In genomic region chr7:25675405-25675804, GRCm38 (mm10) we compare ENCODE assay signal across 10 mouse cellular contexts. TPM values are rescaled to one million over a fixed set of nuclear protein-coding genes. Genes with fewer than 3 reads are reported as not detected.
A peak's percentile ranks its signal among the peaks of the same experiment; 100 is the strongest.
DNase-seq lines count a peak whose midpoint lies in the region; ATAC-seq and TF ChIP-seq lines count a peak whose summit lies in the region.
"Had no signal": no experiment of that assay in that cellular context is flagged by ENCODE, and none has a peak within 500 bp of the region (broad histone marks: within the 10 kb centered on the region; RNA-seq: fewer than 3 reads in every experiment).

No protein-coding gene starts in this region.

- ATAC-seq in heart, embryonic 11.5 days (replicated peaks; ENCODE audit: insufficient number of reproducible peaks, low FRiP score, low TSS enrichment), result no peak
- no peak for ATAC-seq in heart, embryonic 12.5 days (ENCODE audit: insufficient number of reproducible peaks, low FRiP score)
- no peak for ATAC-seq in forebrain, postnatal 0 days
- no peak for ATAC-seq in limb, embryonic 15.5 days (ENCODE audit: insufficient number of reproducible peaks, low FRiP score, low TSS enrichment, low read depth)
- ATAC-seq in activated CD4-positive, CD25-positive, alpha-beta regulatory T cell, adult 4 months, result no peak

- no peaks in the 10 kb centered on the region for H3K9me3 ChIP-seq in heart, embryonic 11.5 days (replicated peaks; ENCODE audit: control insufficient read depth, low read length)
- H3K9me3 ChIP-seq in heart, embryonic 12.5 days (replicated peaks), result no peaks in the 10 kb centered on the region
- H3K9me3 ChIP-seq in ES-Bruce4 (replicated peaks; ENCODE audit: control insufficient read depth, insufficient read depth, low read length, poor library complexity, severe bottlenecking), result no peaks in the 10 kb centered on the region
- H3K9me3 ChIP-seq in forebrain, postnatal 0 days (ENCODE audit: low read length), result no peaks in the 10 kb centered on the region
- no peaks in the 10 kb centered on the region for H3K9me3 ChIP-seq in limb, embryonic 15.5 days

- no peak for TF ChIP-seq CTCF in ES-Bruce4 (IDR thresholded peaks at IDR 0.05; ENCODE audit: low read depth, low read length)
- TF ChIP-seq CTCF in forebrain, postnatal 0 days (IDR thresholded peaks at IDR 0.05; ENCODE audit: low read depth), result no peak

- no peak for TF ChIP-seq POLR2A in ES-Bruce4 (IDR thresholded peaks at IDR 0.05; ENCODE audit: insufficient read depth, low read length)

- no peaks in the 10 kb centered on the region for H3K36me3 ChIP-seq in heart, embryonic 11.5 days (ENCODE audit: control insufficient read depth, insufficient read depth, low read length)
- H3K36me3 ChIP-seq in heart, embryonic 12.5 days, result no peaks in the 10 kb centered on the region
- peaks cover 4% of the 10 kb centered on the region; the same call in 1 of the 2 replicates for H3K36me3 ChIP-seq in ES-Bruce4 (ENCODE audit: control insufficient read depth, insufficient read depth, low read length, poor library complexity, severe bottlenecking)
- no peaks in the 10 kb centered on the region for H3K36me3 ChIP-seq in forebrain, postnatal 0 days (ENCODE audit: insufficient read depth)
- no peaks in the 10 kb centered on the region for H3K36me3 ChIP-seq in limb, embryonic 15.5 days

- peak overlapping the region; percentile 65; the same call in 1 of the 2 replicates for H3K4me2 ChIP-seq in heart, embryonic 11.5 days
- H3K4me2 ChIP-seq in heart, embryonic 12.5 days, result no peak overlapping the region
- H3K4me2 ChIP-seq in forebrain, postnatal 0 days (ENCODE audit: low read depth), result peak overlapping the region; percentile 58
- peak overlapping the region; percentile 62; the same call in 1 of the 2 replicates for H3K4me2 ChIP-seq in limb, embryonic 15.5 days

- WGBS in heart, embryonic 11.5 days (ENCODE audit: insufficient replicate concordance), result 38% methylated on average over 6 of the region's 6 CpGs
- 36% methylated on average over 6 of the region's 6 CpGs for WGBS in heart, embryonic 12.5 days
- WGBS in forebrain, postnatal 0 days, result 43% methylated on average over 6 of the region's 6 CpGs
- WGBS in limb, embryonic 15.5 days, result 41% methylated on average over 6 of the region's 6 CpGs

- H3K9ac ChIP-seq in heart, embryonic 11.5 days (ENCODE audit: low read depth, low read length), result no peak overlapping the region
- no peak overlapping the region for H3K9ac ChIP-seq in heart, embryonic 12.5 days
- peak overlapping the region; percentile 60; the same call in 1 of the 2 replicates for H3K9ac ChIP-seq in ES-Bruce4 (ENCODE audit: low read depth, poor library complexity, severe bottlenecking)
- H3K9ac ChIP-seq in forebrain, postnatal 0 days, result peak overlapping the region; percentile 55
- no peak overlapping the region for H3K9ac ChIP-seq in limb, embryonic 15.5 days

- peaks cover 7% of the 10 kb centered on the region; the same call in 1 of the 2 replicates for H3K4me1 ChIP-seq in heart, embryonic 11.5 days (ENCODE audit: control insufficient read depth, insufficient read depth, low read length)
- H3K4me1 ChIP-seq in heart, embryonic 12.5 days (replicated peaks), result peaks cover 8% of the 10 kb centered on the region
- peaks cover 4% of the 10 kb centered on the region for H3K4me1 ChIP-seq in ES-Bruce4 (ENCODE audit: control insufficient read depth, insufficient read depth, low read length)
- peaks cover 8% of the 10 kb centered on the region; the same call in 1 of the 2 replicates for H3K4me1 ChIP-seq in forebrain, postnatal 0 days (ENCODE audit: insufficient read depth)
- H3K4me1 ChIP-seq in limb, embryonic 15.5 days, result peaks cover 31% of the 10 kb centered on the region

- peaks cover 34% of the 10 kb centered on the region for H3K27me3 ChIP-seq in heart, embryonic 11.5 days (ENCODE audit: control insufficient read depth, insufficient read depth, low read length)
- H3K27me3 ChIP-seq in heart, embryonic 12.5 days (replicated peaks), result peaks cover 43% of the 10 kb centered on the region
- no peaks in the 10 kb centered on the region; the same call in 1 of the 2 replicates for H3K27me3 ChIP-seq in ES-Bruce4 (ENCODE audit: control insufficient read depth, insufficient read depth, low read length, poor library complexity, severe bottlenecking)
- H3K27me3 ChIP-seq in forebrain, postnatal 0 days (ENCODE audit: insufficient read depth, low read length), result peaks cover 7% of the 10 kb centered on the region; the same call in 1 of the 2 replicates
- peaks cover 28% of the 10 kb centered on the region for H3K27me3 ChIP-seq in limb, embryonic 15.5 days

- TF ChIP-seq EP300 in ES-Bruce4 (IDR thresholded peaks at IDR 0.05; ENCODE audit: insufficient read depth, low read depth, low read length), result no peak

- no peak overlapping the region for H3K4me3 ChIP-seq in heart, embryonic 11.5 days (ENCODE audit: low read depth, low read length)
- no peak overlapping the region for H3K4me3 ChIP-seq in heart, embryonic 12.5 days
- no peak overlapping the region for H3K4me3 ChIP-seq in ES-Bruce4 (ENCODE audit: low read depth, low read length)
- H3K4me3 ChIP-seq in forebrain, postnatal 0 days (ENCODE audit: low read depth, low read length), result peak overlapping the region; percentile 38
- no peak overlapping the region for H3K4me3 ChIP-seq in limb, embryonic 15.5 days

- H3K27ac ChIP-seq in heart, embryonic 11.5 days (ENCODE audit: low read depth, low read length), result no peak overlapping the region
- no peak overlapping the region for H3K27ac ChIP-seq in heart, embryonic 12.5 days (ENCODE audit: poor library complexity, severe bottlenecking)
- no peak overlapping the region for H3K27ac ChIP-seq in ES-Bruce4 (ENCODE audit: insufficient read depth, low read length)
- H3K27ac ChIP-seq in forebrain, postnatal 0 days (ENCODE audit: low read depth, low read length), result no peak overlapping the region
- no peak overlapping the region for H3K27ac ChIP-seq in limb, embryonic 15.5 days

- DNase-seq in forebrain, postnatal 0 days, result no peak
- DNase-seq in adrenal gland, postnatal 25 days, result no peak
- no peak for DNase-seq in urinary bladder, postnatal 4 days (ENCODE audit: low spot score in 2 of 2)
- DNase-seq: kidney, postnatal 10 days; thymus, postnatal 25 days had no signal

RNA-seq across cellular contexts. Expression of gene Tmem91, which starts 0.4 kb away (rescaled TPM):
- 1.2 and 2.0 TPM in 2 replicates for polyA plus RNA-seq in heart, embryonic 11.5 days (2014; fragmentation: Nextera tagmentation; extraction: Ambion mirVana)
- 0.86 and 1.1 TPM in 2 replicates for polyA plus RNA-seq in heart, embryonic 12.5 days (2016; fragmentation: Nextera tagmentation; extraction: Ambion mirVana)
- 3.3 and 3.7 TPM in 2 replicates for polyA plus RNA-seq in ES-Bruce4 (2011; ENCODE audit: insufficient read depth, insufficient read length, low read depth, missing spikeins)
- 32.8 and 40.3 TPM in 2 replicates for total RNA-seq in forebrain, postnatal 0 days (2014; rRNA removed)
- 40.9 and 61.4 TPM in 2 replicates for polyA plus RNA-seq in forebrain, postnatal 0 days (2015; fragmentation: Nextera tagmentation; extraction: Ambion mirVana)
- polyA plus RNA-seq in limb, embryonic 15.5 days (2015; fragmentation: Nextera tagmentation; extraction: Ambion mirVana), result 3.0 TPM in 2 replicates
- polyA plus RNA-seq in activated CD4-positive, CD25-positive, alpha-beta regulatory T cell, adult 4 months (2017; shearing (Covaris generic)), result 10 to 100 TPM; 10.4 to 11.6 TPM
- 2.0 TPM in 1 of 2 replicates, not detected in the other for total RNA-seq in adrenal gland, postnatal 25 days (2021)

RNA-seq across cellular contexts. Expression of gene B9d2, which starts 5.2 kb away (rescaled TPM):
- polyA plus RNA-seq in heart, embryonic 11.5 days (2014; fragmentation: Nextera tagmentation; extraction: Ambion mirVana), result 28.0 and 29.5 TPM in 2 replicates
- 22.8 and 25.9 TPM in 2 replicates for polyA plus RNA-seq in heart, embryonic 12.5 days (2016; fragmentation: Nextera tagmentation; extraction: Ambion mirVana)
- 7.9 and 15.2 TPM in 2 replicates for polyA plus RNA-seq in ES-Bruce4 (2011; ENCODE audit: insufficient read depth, insufficient read length, low read depth, missing spikeins)
- total RNA-seq in forebrain, postnatal 0 days (2014; rRNA removed), result 15.7 and 15.8 TPM in 2 replicates
- 58.2 and 60.1 TPM in 2 replicates for polyA plus RNA-seq in forebrain, postnatal 0 days (2015; fragmentation: Nextera tagmentation; extraction: Ambion mirVana)
- 24.9 and 29.1 TPM in 2 replicates for polyA plus RNA-seq in limb, embryonic 15.5 days (2015; fragmentation: Nextera tagmentation; extraction: Ambion mirVana)
- 10 to 100 TPM; 54.0 to 70.8 TPM for polyA plus RNA-seq in activated CD4-positive, CD25-positive, alpha-beta regulatory T cell, adult 4 months (2017; shearing (Covaris generic))
- total RNA-seq in adrenal gland, postnatal 25 days (2021), result 12.7 and 20.3 TPM in 2 replicates

RNA-seq across cellular contexts. Expression of gene Tgfb1, which starts 11.4 kb away (rescaled TPM):
- polyA plus RNA-seq in heart, embryonic 11.5 days (2014; fragmentation: Nextera tagmentation; extraction: Ambion mirVana), result 3.5 and 3.6 TPM in 2 replicates
- 5.1 and 5.6 TPM in 2 replicates for polyA plus RNA-seq in heart, embryonic 12.5 days (2016; fragmentation: Nextera tagmentation; extraction: Ambion mirVana)
- polyA plus RNA-seq in ES-Bruce4 (2011; ENCODE audit: insufficient read depth, insufficient read length, low read depth, missing spikeins), result 22.9 and 25.6 TPM in 2 replicates
- 1.6 and 3.1 TPM in 2 replicates for total RNA-seq in forebrain, postnatal 0 days (2014; rRNA removed)
- polyA plus RNA-seq in forebrain, postnatal 0 days (2015; fragmentation: Nextera tagmentation; extraction: Ambion mirVana), result 0.39 and 0.56 TPM in 2 replicates
- polyA plus RNA-seq in limb, embryonic 15.5 days (2015; fragmentation: Nextera tagmentation; extraction: Ambion mirVana), result 2.8 and 3.8 TPM in 2 replicates
- polyA plus RNA-seq in activated CD4-positive, CD25-positive, alpha-beta regulatory T cell, adult 4 months (2017; shearing (Covaris generic)), result 1 to 10 TPM; 4.7 to 8.6 TPM
- total RNA-seq in adrenal gland, postnatal 25 days (2021), result 37.0 and 43.7 TPM in 2 replicates

RNA-seq across cellular contexts. Expression of gene Exosc5, which starts 16.4 kb away (rescaled TPM):
- 40.4 and 44.8 TPM in 2 replicates for polyA plus RNA-seq in heart, embryonic 11.5 days (2014; fragmentation: Nextera tagmentation; extraction: Ambion mirVana)
- polyA plus RNA-seq in heart, embryonic 12.5 days (2016; fragmentation: Nextera tagmentation; extraction: Ambion mirVana), result 35.3 and 37.2 TPM in 2 replicates
- polyA plus RNA-seq in ES-Bruce4 (2011; ENCODE audit: insufficient read depth, insufficient read length, low read depth, missing spikeins), result 53.7 and 71.1 TPM in 2 replicates
- 22.9 and 24.9 TPM in 2 replicates for total RNA-seq in forebrain, postnatal 0 days (2014; rRNA removed)
- 33.9 and 35.2 TPM in 2 replicates for polyA plus RNA-seq in forebrain, postnatal 0 days (2015; fragmentation: Nextera tagmentation; extraction: Ambion mirVana)
- polyA plus RNA-seq in limb, embryonic 15.5 days (2015; fragmentation: Nextera tagmentation; extraction: Ambion mirVana), result 64.7 and 69.8 TPM in 2 replicates
- polyA plus RNA-seq in activated CD4-positive, CD25-positive, alpha-beta regulatory T cell, adult 4 months (2017; shearing (Covaris generic)), result 100 to 1,000 TPM in 1 of 2 experiments, 10 to 100 TPM in 1; 94.5 to 110 TPM
- 47.6 and 59.4 TPM in 2 replicates for total RNA-seq in adrenal gland, postnatal 25 days (2021)

RNA-seq across cellular contexts. Expression of gene Bckdha, which starts 16.6 kb away (rescaled TPM):
- polyA plus RNA-seq in heart, embryonic 11.5 days (2014; fragmentation: Nextera tagmentation; extraction: Ambion mirVana), result 41.4 and 45.7 TPM in 2 replicates
- 48.1 and 52.9 TPM in 2 replicates for polyA plus RNA-seq in heart, embryonic 12.5 days (2016; fragmentation: Nextera tagmentation; extraction: Ambion mirVana)
- polyA plus RNA-seq in ES-Bruce4 (2011; ENCODE audit: insufficient read depth, insufficient read length, low read depth, missing spikeins), result 26.1 and 26.9 TPM in 2 replicates
- 55.7 and 55.9 TPM in 2 replicates for total RNA-seq in forebrain, postnatal 0 days (2014; rRNA removed)
- polyA plus RNA-seq in forebrain, postnatal 0 days (2015; fragmentation: Nextera tagmentation; extraction: Ambion mirVana), result 57.1 and 58.3 TPM in 2 replicates
- 59.1 and 62.5 TPM in 2 replicates for polyA plus RNA-seq in limb, embryonic 15.5 days (2015; fragmentation: Nextera tagmentation; extraction: Ambion mirVana)
- polyA plus RNA-seq in activated CD4-positive, CD25-positive, alpha-beta regulatory T cell, adult 4 months (2017; shearing (Covaris generic)), result 10 to 100 TPM; 15.3 to 15.8 TPM
- 180 and 185 TPM in 2 replicates for total RNA-seq in adrenal gland, postnatal 25 days (2021)

Comparison
In these comparisons a context has a peak if more than half of its experiments do, and no peak if none do; other contexts are left out.
1. H3K9ac ChIP-seq: peak in ES-Bruce4 (single experiment) and forebrain, postnatal 0 days (single experiment); none in heart, embryonic 11.5 days (single experiment), heart, embryonic 12.5 days (single experiment) and limb, embryonic 15.5 days (single experiment).